Mouse (Mus musculus): ENCODE data around the gene Izumo1. TPM values are rescaled to one million over a fixed set of nuclear protein-coding genes. Genes with fewer than 3 reads are reported as not detected.
A peak's percentile ranks its signal among the peaks of the same experiment; 100 is the strongest.

The Izumo1 gene
- 0.35 and 0.65 TPM in 2 replicates for polyA plus RNA-seq (2016; fragmentation: Nextera tagmentation; extraction: Ambion mirVana)

GRCm38 (mm10) chr7:45621443-45621842 is at the start of gene Izumo1:
Gene Izumo1, plus strand, starts transcription at chr7:45621811.
- Histone ChIP-seq H3K27ac (ENCODE audit: poor library complexity, severe bottlenecking) (no peak within 1 kb of the TSS), H3K4me3 (no peak within 1 kb of the TSS), H3K36me3 (no peaks in the 10 kb centered on the region), H3K9ac (no peak within 1 kb of the TSS), H3K4me2 (peak within 1 kb of the TSS; percentile 13; the same call in 1 of the 2 replicates), H3K9me3 (replicated peaks) (no peaks in the 10 kb centered on the region), H3K27me3 (replicated peaks) (peaks cover 41% of the 10 kb centered on the region), H3K4me1 (replicated peaks) (peaks cover 7% of the 10 kb centered on the region)
- peak; percentile 28; the same call in 1 of the 2 replicates for ATAC-seq (ENCODE audit: insufficient number of reproducible peaks, low FRiP score)
- WGBS = 19% methylated on average over 9 of the region's 9 CpGs

- Histone ChIP-seq H3K9ac (no peak overlapping the region), H3K27me3 (replicated peaks) (no peaks in the 10 kb centered on the region), H3K27ac (ENCODE audit: poor library complexity, severe bottlenecking) (no peak overlapping the region), H3K36me3 (peaks cover 15% of the 10 kb centered on the region), H3K4me3 (no peak overlapping the region), H3K4me2 (peak overlapping the region; percentile 79), H3K9me3 (replicated peaks) (no peaks in the 10 kb centered on the region), H3K4me1 (replicated peaks) (peaks cover 42% of the 10 kb centered on the region)
- WGBS = 52% methylated on average over 1 of the region's 1 CpGs
- no peak for ATAC-seq (ENCODE audit: insufficient number of reproducible peaks, low FRiP score)
Observed at GRCm38 (mm10) chr7:45571966-45572365, 49.6 kb upstream of the Izumo1 start.

- Histone ChIP-seq H3K9ac (no peak overlapping the region), H3K4me3 (no peak overlapping the region), H3K36me3 (peaks cover 31% of the 10 kb centered on the region), H3K27me3 (replicated peaks) (no peaks in the 10 kb centered on the region), H3K9me3 (replicated peaks) (no peaks in the 10 kb centered on the region), H3K4me1 (replicated peaks) (peaks cover 27% of the 10 kb centered on the region), H3K4me2 (no peak overlapping the region), H3K27ac (ENCODE audit: poor library complexity, severe bottlenecking) (no peak overlapping the region)
- WGBS = 69% methylated on average over 8 of the region's 8 CpGs
- ATAC-seq (ENCODE audit: insufficient number of reproducible peaks, low FRiP score) = no peak
Observed at GRCm38 (mm10) chr7:45573954-45574353, 47.7 kb upstream of the Izumo1 start.

- H3K27ac ChIP-seq (ENCODE audit: poor library complexity, severe bottlenecking) = no peak overlapping the region
- peaks cover 31% of the 10 kb centered on the region for H3K36me3 ChIP-seq
- no peak overlapping the region; the same call in 1 of the 2 replicates for H3K9ac ChIP-seq
- peaks cover 25% of the 10 kb centered on the region for H3K4me1 ChIP-seq (replicated peaks)
- 79% methylated on average over 15 of the region's 15 CpGs for WGBS
- no peak overlapping the region for H3K4me3 ChIP-seq
- H3K4me2 ChIP-seq = no peak overlapping the region
- H3K9me3 ChIP-seq (replicated peaks) = no peaks in the 10 kb centered on the region
- no peak for ATAC-seq (ENCODE audit: insufficient number of reproducible peaks, low FRiP score)
- no peaks in the 10 kb centered on the region for H3K27me3 ChIP-seq (replicated peaks)
Observed at GRCm38 (mm10) chr7:45574472-45575379, 46.9 kb upstream of the Izumo1 start.

GRCm38 (mm10) chr7:45585923-45586322 is 35.7 kb upstream of the Izumo1 start:
- Histone ChIP-seq H3K36me3 (peaks cover 41% of the 10 kb centered on the region), H3K4me2 (no peak overlapping the region), H3K9ac (no peak overlapping the region), H3K9me3 (replicated peaks) (0 out of 2 replicates have a peak, but pooled peaks cover 3% of the 10 kb centered on the region), H3K27me3 (replicated peaks) (no peaks in the 10 kb centered on the region), H3K4me3 (no peak overlapping the region), H3K27ac (ENCODE audit: poor library complexity, severe bottlenecking) (no peak overlapping the region), H3K4me1 (replicated peaks) (peaks cover 10% of the 10 kb centered on the region; the same call in 1 of the 2 replicates)
- 89% methylated on average over 6 of the region's 6 CpGs for WGBS
- no peak for ATAC-seq (ENCODE audit: insufficient number of reproducible peaks, low FRiP score)

GRCm38 (mm10) chr7:45587631-45588592 is 33.7 kb upstream of the Izumo1 start:
- no peaks in the 10 kb centered on the region for H3K27me3 ChIP-seq (replicated peaks)
- H3K9ac ChIP-seq = no peak overlapping the region
- WGBS = 91% methylated on average over 23 of the region's 23 CpGs
- H3K4me1 ChIP-seq (replicated peaks) = peaks cover 10% of the 10 kb centered on the region; the same call in 1 of the 2 replicates
- no peak overlapping the region for H3K27ac ChIP-seq (ENCODE audit: poor library complexity, severe bottlenecking)
- no peak for ATAC-seq (ENCODE audit: insufficient number of reproducible peaks, low FRiP score)
- H3K4me2 ChIP-seq = no peak overlapping the region
- H3K9me3 ChIP-seq (replicated peaks) = 0 out of 2 replicates have a peak, but pooled peaks cover 3% of the 10 kb centered on the region
- no peak overlapping the region for H3K4me3 ChIP-seq
- peaks cover 40% of the 10 kb centered on the region for H3K36me3 ChIP-seq

GRCm38 (mm10) chr7:45589173-45589572 is 32.4 kb upstream of the Izumo1 start:
- Histone ChIP-seq H3K9ac (peak overlapping the region; percentile 52), H3K9me3 (replicated peaks) (0 out of 2 replicates have a peak, but pooled peaks cover 3% of the 10 kb centered on the region), H3K27me3 (replicated peaks) (no peaks in the 10 kb centered on the region), H3K36me3 (peaks cover 36% of the 10 kb centered on the region), H3K27ac (ENCODE audit: poor library complexity, severe bottlenecking) (no peak overlapping the region), H3K4me1 (replicated peaks) (peaks cover 10% of the 10 kb centered on the region; the same call in 1 of the 2 replicates), H3K4me2 (peak overlapping the region; percentile 63), H3K4me3 (peak overlapping the region; percentile 36)
- 6% methylated on average over 19 of the region's 19 CpGs for WGBS
- ATAC-seq (ENCODE audit: insufficient number of reproducible peaks, low FRiP score) = peak; percentile 94

- 90% methylated on average over 5 of the region's 5 CpGs for WGBS
- Histone ChIP-seq H3K4me2 (0 out of 2 replicates have a peak overlapping the region, but pooled peaks have one; percentile 63), H3K4me1 (replicated peaks) (peaks cover 10% of the 10 kb centered on the region; the same call in 1 of the 2 replicates), H3K9ac (peak overlapping the region; percentile 52; the same call in 1 of the 2 replicates), H3K9me3 (replicated peaks) (0 out of 2 replicates have a peak, but pooled peaks cover 3% of the 10 kb centered on the region), H3K4me3 (no peak overlapping the region), H3K27ac (ENCODE audit: poor library complexity, severe bottlenecking) (no peak overlapping the region), H3K36me3 (peaks cover 31% of the 10 kb centered on the region), H3K27me3 (replicated peaks) (no peaks in the 10 kb centered on the region)
- no peak for ATAC-seq (ENCODE audit: insufficient number of reproducible peaks, low FRiP score)
Observed at GRCm38 (mm10) chr7:45589898-45590297, 31.7 kb upstream of the Izumo1 start.

GRCm38 (mm10) chr7:45590874-45591273 is 30.7 kb upstream of the Izumo1 start:
- H3K4me3 ChIP-seq = no peak overlapping the region
- WGBS = 62% methylated on average over 3 of the region's 3 CpGs
- H3K4me1 ChIP-seq (replicated peaks) = peaks cover 14% of the 10 kb centered on the region
- no peak for ATAC-seq (ENCODE audit: insufficient number of reproducible peaks, low FRiP score)
- H3K9me3 ChIP-seq (replicated peaks) = 0 out of 2 replicates have a peak, but pooled peaks cover 3% of the 10 kb centered on the region
- H3K4me2 ChIP-seq = no peak overlapping the region
- no peak overlapping the region for H3K27ac ChIP-seq (ENCODE audit: poor library complexity, severe bottlenecking)
- H3K36me3 ChIP-seq = peaks cover 21% of the 10 kb centered on the region
- H3K9ac ChIP-seq = no peak overlapping the region
- H3K27me3 ChIP-seq (replicated peaks) = no peaks in the 10 kb centered on the region

GRCm38 (mm10) chr7:45591880-45592279 is 29.7 kb upstream of the Izumo1 start:
- Histone ChIP-seq H3K27ac (ENCODE audit: poor library complexity, severe bottlenecking) (no peak overlapping the region), H3K27me3 (replicated peaks) (no peaks in the 10 kb centered on the region), H3K36me3 (peaks cover 12% of the 10 kb centered on the region), H3K9me3 (replicated peaks) (no peaks in the 10 kb centered on the region), H3K4me3 (no peak overlapping the region), H3K4me2 (no peak overlapping the region), H3K9ac (no peak overlapping the region), H3K4me1 (replicated peaks) (peaks cover 21% of the 10 kb centered on the region)
- no peak for ATAC-seq (ENCODE audit: insufficient number of reproducible peaks, low FRiP score)
- WGBS = 75% methylated on average over 7 of the region's 7 CpGs

All from heart, embryonic 12.5 days (tissue).